Mouse (Mus musculus): ENCODE results near the gene Foxf1. TPM values are rescaled to one million over a fixed set of nuclear protein-coding genes. Genes with fewer than 3 reads are reported as not detected.

Foxf1 gene
- total RNA-seq, 2 experiments from 2014 or later = not detected

- peak; percentile 93 for ATAC-seq (replicated peaks; ENCODE audit: low FRiP score, poor library complexity, severe bottlenecking)
Measured at GRCm38 (mm10) chr8:121107668-121108656, 23.8 kb downstream of the Foxf1 start, which contains the start of gene Mthfsd. Gene Mthfsd, minus strand, starts transcription at chr8:121108392.

GRCm38 (mm10) chr8:121108657-121109056, 24.5 kb downstream of the Foxf1 start:
- ATAC-seq (replicated peaks; ENCODE audit: low FRiP score, poor library complexity, severe bottlenecking) = no peak

DNA sequence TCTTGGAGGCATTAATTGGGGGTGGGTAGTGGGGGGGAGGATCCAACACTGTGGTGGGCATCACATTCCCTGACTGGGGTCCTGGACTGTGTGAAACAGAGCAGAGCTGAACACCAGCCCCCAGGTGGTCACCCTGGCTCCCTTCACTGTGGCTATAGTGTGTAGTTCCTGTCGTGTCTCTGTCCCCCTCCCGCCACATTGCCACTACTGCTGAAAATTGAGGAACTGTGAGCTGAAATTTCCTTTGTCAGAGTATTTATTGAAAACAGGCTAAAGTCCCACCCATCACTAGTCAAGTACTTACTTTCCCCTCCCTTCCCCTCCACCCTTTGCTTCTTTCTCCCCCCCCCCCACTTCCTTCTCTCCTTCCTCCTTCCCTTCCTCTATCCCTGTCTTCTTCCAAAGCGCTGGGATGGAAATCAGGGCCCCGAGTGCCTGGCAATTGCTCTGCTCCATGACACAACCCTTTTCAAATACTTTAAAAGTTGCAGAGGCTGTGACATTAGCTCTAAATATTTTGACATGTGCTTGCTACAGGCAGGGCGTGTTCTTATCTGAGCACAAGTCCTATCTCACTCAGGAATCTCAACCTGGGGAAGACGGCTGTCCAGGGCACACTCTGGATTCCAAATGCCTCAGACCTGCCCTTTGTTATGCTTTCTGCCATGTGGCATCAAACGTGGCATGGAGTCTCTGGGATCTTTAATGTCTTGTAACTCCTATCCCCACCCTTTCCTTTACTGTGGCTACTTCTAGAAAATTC, 27.1 kb downstream of the Foxf1 start:
- no peak for ATAC-seq (replicated peaks; ENCODE audit: low FRiP score, poor library complexity, severe bottlenecking)

DNA sequence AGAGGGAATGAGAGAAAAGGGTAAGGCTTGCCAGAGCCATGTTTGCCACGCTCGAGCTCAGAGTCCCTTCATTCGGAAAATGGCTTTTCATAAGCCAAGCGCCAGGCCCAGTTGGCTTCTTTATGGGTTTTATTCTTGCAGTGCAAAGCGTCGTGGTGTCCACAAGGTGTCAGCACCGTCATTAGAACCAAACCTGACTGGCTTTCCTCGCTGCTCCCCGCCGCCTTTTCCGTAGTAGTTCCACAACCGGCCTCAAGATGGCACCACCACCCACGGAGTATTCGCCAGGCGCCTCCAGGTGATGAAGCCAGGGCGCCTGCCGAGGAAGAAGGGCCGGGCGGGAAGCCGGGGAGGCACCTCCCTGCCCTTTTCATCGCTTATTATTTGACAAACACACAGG, 29.1 kb downstream of the Foxf1 start:
- peak; percentile 92 for ATAC-seq (replicated peaks; ENCODE audit: low FRiP score, poor library complexity, severe bottlenecking)

GRCm38 (mm10) chr8:121115136-121115535, 30.9 kb downstream of the Foxf1 start:
- no peak for ATAC-seq (replicated peaks; ENCODE audit: low FRiP score, poor library complexity, severe bottlenecking)

- ATAC-seq (replicated peaks; ENCODE audit: low FRiP score, poor library complexity, severe bottlenecking) = no peak
Measured at GRCm38 (mm10) chr8:121115948-121116347, 31.8 kb downstream of the Foxf1 start, which contains the start of gene Foxc2. Gene Foxc2, plus strand, starts transcription at chr8:121116171.

DNA sequence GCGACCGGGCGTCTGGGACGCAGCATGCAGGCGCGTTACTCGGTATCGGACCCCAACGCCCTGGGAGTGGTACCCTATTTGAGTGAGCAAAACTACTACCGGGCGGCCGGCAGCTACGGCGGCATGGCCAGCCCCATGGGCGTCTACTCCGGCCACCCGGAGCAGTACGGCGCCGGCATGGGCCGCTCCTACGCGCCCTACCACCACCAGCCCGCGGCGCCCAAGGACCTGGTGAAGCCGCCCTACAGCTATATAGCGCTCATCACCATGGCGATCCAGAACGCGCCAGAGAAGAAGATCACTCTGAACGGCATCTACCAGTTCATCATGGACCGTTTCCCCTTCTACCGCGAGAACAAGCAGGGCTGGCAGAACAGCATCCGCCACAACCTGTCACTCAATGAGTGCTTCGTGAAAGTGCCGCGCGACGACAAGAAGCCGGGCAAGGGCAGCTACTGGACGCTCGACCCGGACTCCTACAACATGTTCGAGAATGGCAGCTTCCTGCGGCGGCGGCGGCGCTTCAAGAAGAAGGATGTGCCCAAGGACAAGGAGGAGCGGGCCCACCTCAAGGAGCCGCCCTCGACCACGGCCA, 32.5 kb downstream of the Foxf1 start:
- ATAC-seq (replicated peaks; ENCODE audit: low FRiP score, poor library complexity, severe bottlenecking) = no peak

DNA sequence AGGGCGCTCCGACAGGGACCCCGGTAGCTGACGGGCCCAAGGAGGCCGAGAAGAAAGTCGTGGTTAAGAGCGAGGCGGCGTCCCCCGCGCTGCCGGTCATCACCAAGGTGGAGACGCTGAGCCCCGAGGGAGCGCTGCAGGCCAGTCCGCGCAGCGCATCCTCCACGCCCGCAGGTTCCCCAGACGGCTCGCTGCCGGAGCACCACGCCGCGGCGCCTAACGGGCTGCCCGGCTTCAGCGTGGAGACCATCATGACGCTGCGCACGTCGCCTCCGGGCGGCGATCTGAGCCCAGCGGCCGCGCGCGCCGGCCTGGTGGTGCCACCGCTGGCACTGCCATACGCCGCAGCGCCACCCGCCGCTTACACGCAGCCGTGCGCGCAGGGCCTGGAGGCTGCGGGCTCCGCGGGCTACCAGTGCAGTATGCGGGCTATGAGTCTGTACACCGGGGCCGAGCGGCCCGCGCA, 33.0 kb downstream of the Foxf1 start:
- no peak for ATAC-seq (replicated peaks; ENCODE audit: low FRiP score, poor library complexity, severe bottlenecking)

GRCm38 (mm10) chr8:121117906-121118305, 33.7 kb downstream of the Foxf1 start:
- ATAC-seq (replicated peaks; ENCODE audit: low FRiP score, poor library complexity, severe bottlenecking) = no peak

DNA sequence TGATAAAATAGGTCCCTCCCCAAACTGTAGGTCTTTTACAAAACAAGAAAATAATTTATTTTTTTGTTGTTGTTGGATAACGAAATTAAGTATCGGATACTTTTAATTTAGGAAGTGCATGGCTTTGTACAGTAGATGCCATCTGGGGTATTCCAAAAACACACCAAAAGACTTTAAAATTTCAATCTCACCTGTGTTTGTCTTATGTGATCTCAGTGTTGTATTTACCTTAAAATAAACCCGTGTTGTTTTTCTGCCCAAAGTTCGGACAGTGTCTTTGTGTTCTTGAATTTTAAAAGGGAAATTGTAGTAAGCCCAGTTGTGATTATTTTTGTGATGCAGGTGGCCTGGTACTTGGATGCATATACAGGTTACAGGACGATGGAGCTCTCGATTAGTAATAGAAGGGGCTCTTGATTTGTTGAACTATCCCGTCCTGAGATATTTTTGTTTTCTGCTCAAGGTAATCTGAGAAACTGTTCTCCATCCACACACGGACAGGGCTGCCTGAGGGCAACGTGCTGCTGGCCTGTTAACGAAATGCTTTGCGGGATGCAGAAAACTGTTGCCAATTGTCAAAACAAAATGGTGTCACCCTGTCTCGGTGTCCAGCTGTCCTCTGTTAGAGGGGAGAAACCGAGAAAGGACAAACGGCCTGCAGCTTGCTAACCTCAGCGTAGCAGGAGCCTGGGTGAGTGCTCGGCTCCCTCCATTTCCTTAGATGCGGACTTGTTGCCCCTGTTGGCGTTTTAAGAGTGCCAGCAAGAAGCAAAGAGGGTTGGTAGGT, 34.6 kb downstream of the Foxf1 start:
- no peak for ATAC-seq (replicated peaks; ENCODE audit: low FRiP score, poor library complexity, severe bottlenecking)

GRCm38 (mm10) chr8:121119635-121120455, 35.7 kb downstream of the Foxf1 start:
- ATAC-seq (replicated peaks; ENCODE audit: low FRiP score, poor library complexity, severe bottlenecking) = no peak

GRCm38 (mm10) chr8:121120456-121121419, 36.6 kb downstream of the Foxf1 start:
- no peak for ATAC-seq (replicated peaks; ENCODE audit: low FRiP score, poor library complexity, severe bottlenecking)

DNA sequence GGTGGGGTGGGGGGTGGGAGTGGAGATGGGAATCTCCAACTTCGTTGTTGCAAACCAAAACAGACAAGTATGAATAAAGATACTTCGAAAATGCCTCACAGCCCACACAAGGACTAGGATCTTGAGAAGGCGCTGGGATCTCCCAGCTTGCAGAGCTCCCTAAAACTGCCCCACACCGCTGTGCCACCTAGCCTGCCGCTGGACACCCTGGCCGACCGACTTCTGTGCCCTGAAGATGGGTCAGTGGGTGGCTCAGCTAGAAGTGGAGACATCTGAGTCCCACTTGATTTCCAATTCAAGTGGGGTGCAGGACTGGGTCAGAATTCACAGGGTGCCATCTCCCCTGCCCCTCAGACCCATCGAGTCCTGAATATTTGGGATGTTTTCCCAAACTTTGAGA, 37.5 kb downstream of the Foxf1 start:
- ATAC-seq (replicated peaks; ENCODE audit: low FRiP score, poor library complexity, severe bottlenecking) = no peak

- no peak for ATAC-seq (replicated peaks; ENCODE audit: low FRiP score, poor library complexity, severe bottlenecking)
Measured at GRCm38 (mm10) chr8:121122368-121122767, 38.2 kb downstream of the Foxf1 start.

DNA sequence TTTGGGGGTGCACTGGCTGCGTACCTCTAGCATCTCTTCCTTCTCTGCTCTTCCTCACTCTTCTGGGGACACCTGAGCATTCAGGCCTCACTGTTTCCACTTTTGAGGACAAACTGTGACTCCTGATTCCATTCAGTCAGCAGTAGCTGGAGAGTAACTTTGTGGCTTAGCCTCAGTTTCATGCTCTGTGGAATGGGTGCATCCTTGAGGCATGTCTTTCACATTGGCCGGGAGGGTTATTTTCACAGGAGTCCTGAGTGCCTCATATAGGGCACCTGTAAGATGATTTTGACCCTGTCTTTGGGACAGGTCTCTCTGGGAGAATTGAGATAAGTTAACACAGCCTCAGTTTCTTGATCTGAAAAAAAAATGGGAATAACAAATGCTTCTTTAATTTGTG, 38.9 kb downstream of the Foxf1 start:
- ATAC-seq (replicated peaks; ENCODE audit: low FRiP score, poor library complexity, severe bottlenecking) = no peak

DNA sequence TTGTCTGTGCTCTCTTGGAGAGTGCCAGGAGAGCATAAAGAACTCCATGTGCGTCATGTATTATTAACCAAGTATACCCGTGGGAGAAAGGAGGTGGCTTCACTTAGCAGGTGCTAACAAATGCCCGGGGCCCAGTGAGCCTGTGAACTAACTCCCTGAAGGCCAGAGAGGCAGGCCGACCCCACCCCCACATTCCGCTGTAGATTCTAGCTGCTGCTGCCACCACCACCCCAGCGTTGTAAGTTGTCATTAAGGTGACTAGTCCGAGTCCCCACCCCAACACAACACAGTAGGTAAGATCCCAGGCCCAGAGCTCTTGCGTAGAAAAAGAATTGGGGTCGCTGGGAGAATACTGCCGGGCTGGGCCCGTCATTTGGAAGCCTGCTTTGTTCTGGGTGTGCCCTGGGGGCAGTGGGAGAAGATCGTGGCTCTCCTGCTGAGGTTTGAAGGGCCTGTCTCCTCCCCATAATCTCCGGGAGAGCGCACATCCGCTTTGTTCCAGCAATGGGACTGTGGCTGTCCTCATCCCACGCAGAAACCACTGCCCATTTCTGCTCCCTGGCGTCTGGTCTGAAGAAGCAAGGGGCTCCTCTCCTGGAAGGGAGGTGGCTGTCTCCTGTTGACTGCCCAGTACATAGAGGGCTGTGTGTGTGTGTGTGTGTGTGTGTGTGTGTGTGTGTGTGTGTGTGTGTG, 40.5 kb downstream of the Foxf1 start:
- no peak for ATAC-seq (replicated peaks; ENCODE audit: low FRiP score, poor library complexity, severe bottlenecking)

GRCm38 (mm10) chr8:121125311-121125876, 41.2 kb downstream of the Foxf1 start:
- ATAC-seq (replicated peaks; ENCODE audit: low FRiP score, poor library complexity, severe bottlenecking) = no peak
